Mouse (Mus musculus) G1E (cell line): ENCODE results near the gene Mea1. TPM values are rescaled to one million over a fixed set of nuclear protein-coding genes. Genes with fewer than 3 reads are reported as not detected.

Source experiments
- ATAC-seq: 2 replicates; pipeline ENCODE4 v1.8.0; 2016; ENCODE audit warnings: mild to moderate bottlenecking; ENCODE audit not compliant: insufficient number of reproducible peaks, poor library complexity, low FRiP score, severe bottlenecking; ENCODE audit errors: extremely low read depth
- DNase-seq: peaks from one replicate; pipeline ENCODE4 v3.0.0; 2012; ENCODE audit warnings: low spot score
- H3K27me3 ChIP-seq: 2 replicates; pipeline ENCODE4 v1.6.1; 2012; ENCODE audit warnings: mild to moderate bottlenecking, low read length, inconsistent platforms; ENCODE audit not compliant: insufficient read depth
- H3K36me3 ChIP-seq: replicated peaks from 2 replicates; pipeline ENCODE3; 2012; ENCODE audit warnings: mild to moderate bottlenecking, inconsistent platforms
- H3K4me1 ChIP-seq: 2 replicates; pipeline ENCODE4 v1.6.1; 2012; ENCODE audit warnings: low read depth, low read length, inconsistent platforms, mixed read lengths; ENCODE audit not compliant: insufficient read depth
- H3K4me3 ChIP-seq: 2 replicates; pipeline ENCODE4 v1.5.1; 2012; ENCODE audit warnings: low read depth, mild to moderate bottlenecking, inconsistent platforms, low read length, moderate library complexity, mixed read lengths
- H3K9me3 ChIP-seq: replicated peaks from 2 replicates; pipeline ENCODE4 v1.6.1; 2012; ENCODE audit warnings: inconsistent platforms
- CTCF ChIP-seq: IDR thresholded peaks from 2 replicates; pipeline ENCODE4 v1.5.1; 2012; ENCODE audit warnings: low read depth, low read length, inconsistent platforms, mixed read lengths
- GATA1 ChIP-seq: IDR thresholded peaks from 2 replicates; pipeline ENCODE4 v1.6.1; 2012; ENCODE audit warnings: borderline replicate concordance, low read length, inconsistent platforms, mixed read lengths
- GATA2 ChIP-seq: IDR thresholded peaks from 2 replicates; pipeline ENCODE4 v1.6.1; 2012; ENCODE audit warnings: low read depth, low read length, inconsistent platforms, borderline replicate concordance
- POLR2AphosphoS5 ChIP-seq: IDR thresholded peaks from 2 replicates; pipeline ENCODE4 v1.6.1; 2012; ENCODE audit warnings: low read depth, low read length, inconsistent platforms; ENCODE audit not compliant: insufficient replicate concordance
- TAL1 ChIP-seq: conservative IDR thresholded peaks from 2 replicates; pipeline ENCODE4 v1.6.1; 2012; ENCODE audit warnings: low read depth, low read length, inconsistent platforms, mixed read lengths
- polyA plus RNA-seq: library from polyadenylated mRNA; stranded (reverse); fragments of >175 nt; gene quantifications from 2 replicates; pipeline ENCODE4 v1.2.3, GENCODE M21; 2012
- total RNA-seq, 2 experiments: library from RNA; stranded (forward) in 1 of 2; stranded (reverse) in 1 of 2; fragments of 200-1000 nt in 1 of 2; fragments of >200 nt in 1 of 2; fragmentation: Nextera tagmentation in 1 of 2; gene quantifications; 2 replicates each; pipeline ENCODE4 v1.2.3; 2014 to 2017

Gene Mea1
- total and polyA plus RNA-seq, 3 experiments = 42.4 to 105 (median 79.5) TPM

GRCm38 (mm10) chr17:46662730-46663129, 15.9 kb upstream of the Mea1 start:
- TF ChIP-seq CTCF (no peak), GATA1 (no peak), TAL1 (no peak), POLR2AphosphoS5 (no peak), GATA2 (no peak)
- ATAC-seq = no peak
- H3K9me3 ChIP-seq = no peaks in the 10 kb centered on the region
- H3K4me1 ChIP-seq = peaks cover 3% of the 10 kb centered on the region; the same call in 1 of the 2 replicates
- no peaks in the 10 kb centered on the region for H3K27me3 ChIP-seq
- DNase-seq = no peak
- peaks cover 96% of the 10 kb centered on the region for H3K36me3 ChIP-seq
- no peak overlapping the region for H3K4me3 ChIP-seq

- H3K27me3 ChIP-seq = no peaks in the 10 kb centered on the region
- no peak for ATAC-seq
Measured at GRCm38 (mm10) chr17:46667712-46668111, 10.9 kb upstream of the Mea1 start.

GRCm38 (mm10) chr17:46669911-46670310, 8.7 kb upstream of the Mea1 start:
- DNase-seq = no peak
- ATAC-seq = no peak
- TF ChIP-seq GATA1 (no peak), GATA2 (no peak), CTCF (no peak), TAL1 (no peak), POLR2AphosphoS5 (no peak)
- H3K36me3 ChIP-seq = peaks cover 84% of the 10 kb centered on the region
- no peak overlapping the region for H3K4me3 ChIP-seq
- no peaks in the 10 kb centered on the region for H3K27me3 ChIP-seq
- H3K4me1 ChIP-seq = peaks cover 37% of the 10 kb centered on the region
- H3K9me3 ChIP-seq = no peaks in the 10 kb centered on the region

More at GRCm38 (mm10) chr17:46667712-46668111, 10.9 kb upstream of the Mea1 start:
- TF ChIP-seq TAL1 (no peak), GATA1 (no peak), GATA2 (no peak), CTCF (no peak)
- Histone ChIP-seq H3K9me3 (no peaks in the 10 kb centered on the region), H3K4me3 (0 out of 2 replicates have a peak overlapping the region, but pooled peaks have one; percentile 15), H3K4me1 (peaks cover 22% of the 10 kb centered on the region), H3K36me3 (peaks cover 95% of the 10 kb centered on the region)
- DNase-seq = no peak

GRCm38 (mm10) chr17:46673850-46674529, 4.6 kb upstream of the Mea1 start, which contains the start of gene Rrp36:
TSS of gene Rrp36 (minus strand) at chr17:46674352.
- peak; percentile 95 for ATAC-seq
- Histone ChIP-seq H3K4me3 (peak within 1 kb of the TSS; percentile 77), H3K36me3 (peaks cover 88% of the 10 kb centered on the region), H3K4me1 (peaks cover 58% of the 10 kb centered on the region), H3K9me3 (no peaks in the 10 kb centered on the region), H3K27me3 (no peaks in the 10 kb centered on the region)
- TF ChIP-seq GATA2 (no peak), POLR2AphosphoS5 (no peak), CTCF (no peak), TAL1 (no peak)
- DNase-seq = peak; percentile 96

GRCm38 (mm10) chr17:46674530-46675283, 3.9 kb upstream of the Mea1 start:
- Histone ChIP-seq H3K4me3 (peak overlapping the region; percentile 77), H3K36me3 (peaks cover 83% of the 10 kb centered on the region), H3K27me3 (no peaks in the 10 kb centered on the region), H3K4me1 (peaks cover 64% of the 10 kb centered on the region), H3K9me3 (no peaks in the 10 kb centered on the region)
- no peak for TF ChIP-seq GATA1
- no peak for TF ChIP-seq GATA2
- no peak for DNase-seq
- no peak for ATAC-seq

- H3K4me3 ChIP-seq = peak overlapping the region; percentile 87; the same call in 1 of the 2 replicates
- peaks cover 73% of the 10 kb centered on the region for H3K36me3 ChIP-seq
- H3K9me3 ChIP-seq = no peaks in the 10 kb centered on the region
- ATAC-seq (no peak), DNase-seq (no peak)
- H3K27me3 ChIP-seq = no peaks in the 10 kb centered on the region
- peaks cover 63% of the 10 kb centered on the region for H3K4me1 ChIP-seq
- TF ChIP-seq TAL1 (no peak), POLR2AphosphoS5 (no peak), CTCF (no peak), GATA2 (no peak), GATA1 (no peak)
Measured at GRCm38 (mm10) chr17:46678911-46679310, 318 bp downstream of the Mea1 start.
